In the genomic region with DNA sequence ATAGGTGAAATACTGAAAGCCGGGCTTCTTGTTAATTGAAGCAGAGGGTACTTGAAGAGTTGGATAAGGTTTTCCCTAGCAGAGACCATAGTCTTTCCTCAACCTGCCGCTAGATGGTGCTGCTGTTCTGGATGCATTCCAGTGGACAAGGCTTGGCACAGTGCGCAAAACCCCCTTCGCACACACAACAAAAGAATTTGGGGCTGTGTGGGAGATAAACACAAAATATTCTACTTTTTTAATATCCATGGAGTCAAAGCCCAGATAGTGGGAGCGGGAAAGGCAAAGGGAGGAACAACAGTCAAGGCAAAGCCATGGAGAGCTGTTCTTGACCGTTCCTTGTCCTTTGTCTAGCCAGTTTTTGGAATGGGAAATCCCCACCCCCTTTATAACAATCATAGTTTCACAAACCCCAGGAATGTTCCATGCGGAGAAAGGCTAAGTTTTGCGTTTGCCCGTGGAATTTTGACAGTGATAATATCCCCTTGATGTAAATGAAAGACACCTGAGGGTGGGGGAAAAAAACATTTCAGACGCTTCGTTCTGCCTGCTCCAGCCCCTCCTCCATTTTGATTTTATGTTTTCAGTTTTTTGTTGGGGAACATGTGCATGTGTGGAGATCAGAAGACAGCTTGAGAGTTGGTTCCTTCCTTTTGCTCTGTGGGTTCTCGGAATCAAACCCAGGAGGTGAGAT, we compare ENCODE assay signal across 8 mouse cellular contexts. TPM values are rescaled to one million over a fixed set of nuclear protein-coding genes. Genes with fewer than 3 reads are reported as not detected.
DNase-seq lines count a peak whose midpoint lies in the region; ATAC-seq and TF ChIP-seq lines count a peak whose summit lies in the region.

No protein-coding gene starts in this region.

- peaks cover 24% of the 10 kb centered on the region for H3K36me3 ChIP-seq in forebrain, embryonic 12.5 days (replicated peaks)
- H3K36me3 ChIP-seq in liver, postnatal 0 days (replicated peaks; ENCODE audit: insufficient read depth, low read length) = peaks cover 4% of the 10 kb centered on the region; the same call in 1 of the 2 replicates
- H3K36me3 ChIP-seq in neural tube, embryonic 15.5 days = peaks cover 20% of the 10 kb centered on the region

- peak; percentile 97 for TF ChIP-seq CTCF in liver, postnatal 0 days (IDR thresholded peaks at IDR 0.05; ENCODE audit: low read depth)

- intact Hi-C loops in heart, postnatal 10 days (cut with DNase I) = loop anchor here (1.0 kb wide), 3 partner anchors 32 to 194 kb away; no protein-coding TSS in a partner anchor

- 0 out of 2 replicates have a peak overlapping the region, but pooled peaks have one; percentile 75 for H3K9ac ChIP-seq in forebrain, embryonic 12.5 days
- no peak overlapping the region for H3K9ac ChIP-seq in liver, postnatal 0 days (replicated peaks)
- peak overlapping the region; percentile 59 for H3K9ac ChIP-seq in neural tube, embryonic 15.5 days (replicated peaks)

- H3K27ac ChIP-seq in forebrain, embryonic 12.5 days = peak overlapping the region; percentile 95; the same call in 1 of the 2 replicates
- no peak overlapping the region; the same call in 1 of the 2 replicates for H3K27ac ChIP-seq in liver, postnatal 0 days (ENCODE audit: low read depth)
- peak overlapping the region; percentile 95 for H3K27ac ChIP-seq in neural tube, embryonic 15.5 days (replicated peaks)

- 27% methylated on average over 12 of the region's 12 CpGs for WGBS in forebrain, embryonic 12.5 days
- WGBS in large intestine, adult 2 months = 18% methylated on average over 12 of the region's 12 CpGs
- WGBS in liver, postnatal 0 days (ENCODE audit: insufficient replicate concordance) = 28% methylated on average over 12 of the region's 12 CpGs
- 14% methylated on average over 12 of the region's 12 CpGs for WGBS in neural tube, embryonic 15.5 days

- DNase-seq in CD8-positive naive resting alpha-beta T cell, adult 2 months (ENCODE audit: low read depth in 2 of 2, low spot score in 2 of 2) = peak; percentile 74 to 83
- DNase-seq in c-Kit-positive CD71-negative TER-119-negative erythroid progenitor cells, embryonic 14.5 days (ENCODE audit: low read depth) = peak; percentile 98
- DNase-seq in heart, postnatal 10 days = peak; percentile 94 to 96
- DNase-seq in large intestine, adult 2 months (ENCODE audit: low read depth, low spot score) = peak; percentile 75
- DNase-seq in liver, postnatal 0 days = peak; percentile 90
- peak; percentile 95 for DNase-seq in testis, postnatal 10 days (ENCODE audit: low spot score)

- H3K27me3 ChIP-seq in forebrain, embryonic 12.5 days = peaks cover 17% of the 10 kb centered on the region; the same call in 1 of the 2 replicates
- no peaks in the 10 kb centered on the region for H3K27me3 ChIP-seq in liver, postnatal 0 days (ENCODE audit: insufficient read depth, low read length)
- no peaks in the 10 kb centered on the region; the same call in 1 of the 2 replicates for H3K27me3 ChIP-seq in neural tube, embryonic 15.5 days (replicated peaks)

- no peak for TF ChIP-seq EP300 in liver, postnatal 0 days (IDR thresholded peaks at IDR 0.05; ENCODE audit: low read depth)

- no peaks in the 10 kb centered on the region for H3K9me3 ChIP-seq in forebrain, embryonic 12.5 days
- H3K9me3 ChIP-seq in liver, postnatal 0 days (ENCODE audit: low read length) = no peaks in the 10 kb centered on the region
- H3K9me3 ChIP-seq in neural tube, embryonic 15.5 days (replicated peaks) = no peaks in the 10 kb centered on the region

- H3K4me2 ChIP-seq in forebrain, embryonic 12.5 days = peak overlapping the region; percentile 88
- peak overlapping the region; percentile 99; the same call in 1 of the 2 replicates for H3K4me2 ChIP-seq in liver, postnatal 0 days (ENCODE audit: low read depth, low read length)
- peak overlapping the region; percentile 93 for H3K4me2 ChIP-seq in neural tube, embryonic 15.5 days

- peak overlapping the region; percentile 83 for H3K4me3 ChIP-seq in forebrain, embryonic 12.5 days (replicated peaks)
- H3K4me3 ChIP-seq in liver, postnatal 0 days (ENCODE audit: low read depth, low read length) = no peak overlapping the region
- peak overlapping the region; percentile 73 for H3K4me3 ChIP-seq in neural tube, embryonic 15.5 days (replicated peaks)

- peaks cover 36% of the 10 kb centered on the region for H3K4me1 ChIP-seq in forebrain, embryonic 12.5 days
- peaks cover 40% of the 10 kb centered on the region for H3K4me1 ChIP-seq in liver, postnatal 0 days (ENCODE audit: insufficient read depth)
- peaks cover 63% of the 10 kb centered on the region for H3K4me1 ChIP-seq in neural tube, embryonic 15.5 days

- ATAC-seq in forebrain, embryonic 12.5 days (ENCODE audit: low FRiP score) = peak; percentile 64
- no peak for ATAC-seq in liver, postnatal 0 days
- peak; percentile 62 for ATAC-seq in neural tube, embryonic 15.5 days (ENCODE audit: low FRiP score)

RNA-seq across cellular contexts. Expression of a gene that starts 1.1 kb away (rescaled TPM):
- polyA plus RNA-seq in forebrain, embryonic 12.5 days (2016; fragmentation: Nextera tagmentation; extraction: Ambion mirVana) = 106 and 119 TPM in 2 replicates
- total RNA-seq in heart, postnatal 10 days (2021) = 10 to 100 TPM; 48.9 to 49.6 TPM
- polyA plus RNA-seq in large intestine, adult 2 months (2012; rRNA removed) = 43.4 and 55.1 TPM in 2 replicates
- 14.5 and 15.2 TPM in 2 replicates for polyA plus RNA-seq in liver, postnatal 0 days (2015; fragmentation: Nextera tagmentation; extraction: Ambion mirVana)
- polyA plus RNA-seq in neural tube, embryonic 15.5 days (2015; fragmentation: Nextera tagmentation; extraction: Ambion mirVana) = 90.8 and 109 TPM in 2 replicates

RNA-seq across cellular contexts. Expression of a gene that starts 2.6 kb away (rescaled TPM):
- 0.26 TPM in 1 of 2 replicates, not detected in the other for polyA plus RNA-seq in forebrain, embryonic 12.5 days (2016; fragmentation: Nextera tagmentation; extraction: Ambion mirVana)
- 1 to 10 TPM; 2.1 to 2.4 TPM for total RNA-seq in heart, postnatal 10 days (2021)
- 14.4 and 16.2 TPM in 2 replicates for polyA plus RNA-seq in large intestine, adult 2 months (2012; rRNA removed)
- 0.46 and 0.83 TPM in 2 replicates for polyA plus RNA-seq in liver, postnatal 0 days (2015; fragmentation: Nextera tagmentation; extraction: Ambion mirVana)
- polyA plus RNA-seq in neural tube, embryonic 15.5 days (2015; fragmentation: Nextera tagmentation; extraction: Ambion mirVana) = 0.19 and 0.43 TPM in 2 replicates

RNA-seq across cellular contexts. Expression of a gene that starts 10.8 kb away (rescaled TPM):
- 694 and 751 TPM in 2 replicates for polyA plus RNA-seq in forebrain, embryonic 12.5 days (2016; fragmentation: Nextera tagmentation; extraction: Ambion mirVana)
- 100 to 1,000 TPM; 389 to 397 TPM for total RNA-seq in heart, postnatal 10 days (2021)
- 354 and 356 TPM in 2 replicates for polyA plus RNA-seq in large intestine, adult 2 months (2012; rRNA removed)
- polyA plus RNA-seq in liver, postnatal 0 days (2015; fragmentation: Nextera tagmentation; extraction: Ambion mirVana) = 199 and 203 TPM in 2 replicates
- polyA plus RNA-seq in neural tube, embryonic 15.5 days (2015; fragmentation: Nextera tagmentation; extraction: Ambion mirVana) = 437 and 477 TPM in 2 replicates

RNA-seq across cellular contexts. Expression of a gene that starts 12.7 kb away (rescaled TPM):
- polyA plus RNA-seq in forebrain, embryonic 12.5 days (2016; fragmentation: Nextera tagmentation; extraction: Ambion mirVana) = 1.3 and 1.6 TPM in 2 replicates
- total RNA-seq in heart, postnatal 10 days (2021) = 10 to 100 TPM; 19.6 to 20.3 TPM
- 13.1 and 13.8 TPM in 2 replicates for polyA plus RNA-seq in large intestine, adult 2 months (2012; rRNA removed)
- polyA plus RNA-seq in liver, postnatal 0 days (2015; fragmentation: Nextera tagmentation; extraction: Ambion mirVana) = 2.8 and 3.6 TPM in 2 replicates
- polyA plus RNA-seq in neural tube, embryonic 15.5 days (2015; fragmentation: Nextera tagmentation; extraction: Ambion mirVana) = 4.1 and 5.3 TPM in 2 replicates

RNA-seq across cellular contexts. Expression of a gene that starts 12.9 kb away (rescaled TPM):
- polyA plus RNA-seq in forebrain, embryonic 12.5 days (2016; fragmentation: Nextera tagmentation; extraction: Ambion mirVana) = 0.51 and 0.84 TPM in 2 replicates
- 1 to 10 TPM; 5.1 to 5.2 TPM for total RNA-seq in heart, postnatal 10 days (2021)
- polyA plus RNA-seq in large intestine, adult 2 months (2012; rRNA removed) = 2.3 and 2.8 TPM in 2 replicates
- polyA plus RNA-seq in liver, postnatal 0 days (2015; fragmentation: Nextera tagmentation; extraction: Ambion mirVana) = 1.1 and 1.4 TPM in 2 replicates
- polyA plus RNA-seq in neural tube, embryonic 15.5 days (2015; fragmentation: Nextera tagmentation; extraction: Ambion mirVana) = 1.8 and 2.3 TPM in 2 replicates
